Mouse (Mus musculus) testis, adult 2 months (tissue): ENCODE results near the gene Ggt1. TPM values are rescaled to one million over a fixed set of nuclear protein-coding genes. Genes with fewer than 3 reads are reported as not detected.
A peak's percentile ranks its signal among the peaks of the same experiment; 100 is the strongest.
"Not testable (repeated sequence)": the region's sequence is repeated elsewhere in the genome, so short reads cannot be mapped to it uniquely, and the experiment has no call there.

Source experiments
- H3K27ac ChIP-seq: fragments of 200-500 bp; 2 replicates; pipeline ENCODE4 v1.5.1; 2012; ENCODE audit warnings: low read depth, low read length; ENCODE audit not compliant: control insufficient read depth, insufficient read depth
- H3K27me3 ChIP-seq: fragments of 200-500 bp; 2 replicates; pipeline ENCODE4 v1.6.1; 2012; ENCODE audit warnings: mild to moderate bottlenecking, low read length, moderate library complexity; ENCODE audit not compliant: control insufficient read depth, insufficient read depth
- H3K36me3 ChIP-seq: fragments of 200-500 bp; 2 replicates; pipeline ENCODE4 v1.6.1; 2012; ENCODE audit warnings: mild to moderate bottlenecking, low read length; ENCODE audit not compliant: control insufficient read depth, insufficient read depth
- H3K4me1 ChIP-seq: fragments of 200-500 bp; 2 replicates; pipeline ENCODE4 v1.6.1; 2012; ENCODE audit warnings: low read length; ENCODE audit not compliant: control insufficient read depth, insufficient read depth
- H3K4me3 ChIP-seq: fragments of 200-500 bp; 2 replicates; pipeline ENCODE4 v1.5.1; 2012; ENCODE audit warnings: low read depth, mild to moderate bottlenecking, low read length, moderate library complexity, mixed read lengths; ENCODE audit not compliant: control insufficient read depth
- CTCF ChIP-seq: fragments of 200-500 bp; IDR thresholded peaks from 2 replicates; pipeline ENCODE4 v1.5.1; 2012; ENCODE audit warnings: low read depth, mild to moderate bottlenecking, inconsistent platforms, low read length, moderate library complexity; ENCODE audit not compliant: control insufficient read depth, insufficient read depth, insufficient replicate concordance
- POLR2A ChIP-seq: fragments of 200-500 bp; IDR thresholded peaks from 2 replicates; pipeline ENCODE4 v1.6.1; 2012; ENCODE audit warnings: low read depth, mild to moderate bottlenecking, inconsistent platforms, low read length, moderate library complexity; ENCODE audit not compliant: control insufficient read depth
- polyA plus RNA-seq: library from polyadenylated mRNA; depleted of rRNA; stranded (reverse); fragments of >200 nt; gene quantifications from 2 replicates; pipeline ENCODE4 v1.2.3, GENCODE M21; 2012

Ggt1 gene
- polyA plus RNA-seq, 1 experiment, result 1.6 TPM

- Histone ChIP-seq H3K36me3 (peaks cover 2% of the 10 kb centered on the region), H3K27me3 (no peaks in the 10 kb centered on the region), H3K4me3 (peak overlapping the region; percentile 95), H3K27ac (peak overlapping the region; percentile 95), H3K4me1 (peaks cover 10% of the 10 kb centered on the region)
- TF ChIP-seq CTCF, result no peak
- no peak for TF ChIP-seq POLR2A
Measured at GRCm38 (mm10) chr10:75516038-75516723, 45.2 kb upstream of the Ggt1 start.

- Histone ChIP-seq H3K27ac (peak overlapping the region; percentile 95), H3K4me1 (peaks cover 10% of the 10 kb centered on the region)
- TF ChIP-seq POLR2A (no peak), CTCF (no peak)
Measured at GRCm38 (mm10) chr10:75516724-75517072, 44.7 kb upstream of the Ggt1 start.

DNA sequence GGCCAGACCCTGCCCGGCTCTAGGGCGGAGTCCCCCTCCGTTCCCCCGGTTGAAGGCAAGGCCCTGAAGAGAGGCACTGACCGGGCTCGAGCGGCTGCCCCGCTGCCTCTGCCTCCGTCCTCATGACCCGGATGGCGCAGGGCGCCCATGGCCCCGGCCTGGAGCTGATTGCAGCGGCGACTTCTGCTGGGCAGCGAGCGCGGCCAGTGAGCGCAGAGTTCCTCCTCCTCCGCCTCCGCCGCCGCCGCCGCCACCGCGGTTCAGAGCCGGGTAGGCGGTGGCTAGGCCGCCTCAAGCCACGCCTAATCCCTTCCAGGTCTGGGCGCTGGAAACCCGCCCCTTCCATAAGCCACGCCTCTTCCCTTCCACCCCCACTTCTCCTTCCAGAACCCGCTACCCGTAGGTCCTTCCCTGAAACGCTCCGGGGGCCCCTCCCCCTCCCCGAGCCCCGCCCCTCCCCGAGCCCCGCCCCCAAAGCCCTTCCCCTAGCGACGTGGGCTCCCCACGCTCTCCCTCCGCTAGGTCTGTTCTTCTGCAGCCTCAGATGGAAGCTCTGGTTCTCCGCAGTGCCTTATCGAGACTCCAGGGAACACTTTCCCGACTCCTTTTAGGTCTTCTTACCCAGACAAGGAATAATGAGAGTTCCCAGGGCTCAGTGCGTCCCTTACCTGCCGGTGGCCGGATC is 44.2 kb upstream of the Ggt1 start, which contains the start of gene Snrpd3:
TSS of gene Snrpd3 (plus strand) at position 479 of the 685 bp plus-strand sequence.
- H3K36me3 ChIP-seq, result peaks cover 2% of the 10 kb centered on the region
- peak within 1 kb of the TSS; percentile 95 for H3K4me3 ChIP-seq
- TF ChIP-seq CTCF, result no peak
- TF ChIP-seq POLR2A, result peak; percentile 52
- no peaks in the 10 kb centered on the region for H3K27me3 ChIP-seq
- peaks cover 10% of the 10 kb centered on the region for H3K4me1 ChIP-seq
- peak within 1 kb of the TSS; percentile 98 for H3K27ac ChIP-seq

More at GRCm38 (mm10) chr10:75516724-75517072, 44.7 kb upstream of the Ggt1 start:
- H3K27me3 ChIP-seq, result no peaks in the 10 kb centered on the region
- peaks cover 2% of the 10 kb centered on the region for H3K36me3 ChIP-seq
- peak overlapping the region; percentile 95 for H3K4me3 ChIP-seq

DNA sequence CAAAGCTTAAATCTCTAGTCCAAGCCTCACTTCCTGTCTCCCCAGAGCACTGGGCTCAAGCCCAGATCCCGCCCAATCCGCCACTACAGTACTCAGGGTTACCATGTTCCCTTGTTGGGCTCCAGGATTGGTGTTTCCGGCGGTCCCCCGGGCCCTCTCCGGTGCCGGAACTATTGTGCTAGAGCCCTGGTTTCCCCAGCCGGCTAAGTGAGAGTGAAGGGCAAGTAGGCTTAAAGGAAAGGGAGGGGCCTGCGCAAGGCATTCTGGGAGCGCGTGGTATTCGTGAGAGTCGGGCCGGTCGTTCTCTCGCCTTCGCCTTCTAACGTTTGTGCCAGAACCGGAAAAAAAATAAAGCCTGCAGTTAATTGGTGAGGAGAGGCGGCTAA is 43.7 kb upstream of the Ggt1 start, which contains the start of gene Gucd1:
TSS of gene Gucd1 (minus strand) at position 215 of the 386 bp plus-strand sequence.
- TF ChIP-seq POLR2A, result peak; percentile 91
- TF ChIP-seq CTCF, result no peak
- Histone ChIP-seq H3K4me1 (peaks cover 10% of the 10 kb centered on the region), H3K36me3 (peaks cover 2% of the 10 kb centered on the region), H3K27me3 (no peaks in the 10 kb centered on the region), H3K4me3 (peak within 1 kb of the TSS; percentile 95), H3K27ac (peak within 1 kb of the TSS; percentile 98)

- H3K27ac ChIP-seq, result no peak overlapping the region
- TF ChIP-seq POLR2A (no peak), CTCF (no peak)
- peaks cover 2% of the 10 kb centered on the region for H3K36me3 ChIP-seq
- no peak overlapping the region for H3K4me3 ChIP-seq
- no peaks in the 10 kb centered on the region for H3K27me3 ChIP-seq
- H3K4me1 ChIP-seq, result peaks cover 10% of the 10 kb centered on the region
Measured at GRCm38 (mm10) chr10:75520581-75520980, 40.8 kb upstream of the Ggt1 start.

- Histone ChIP-seq H3K27ac (no peak overlapping the region), H3K4me1 (peaks cover 2% of the 10 kb centered on the region), H3K27me3 (no peaks in the 10 kb centered on the region), H3K36me3 (peaks cover 2% of the 10 kb centered on the region), H3K4me3 (no peak overlapping the region)
- TF ChIP-seq CTCF, result no peak
- TF ChIP-seq POLR2A, result no peak
Measured at GRCm38 (mm10) chr10:75521643-75522042, 39.8 kb upstream of the Ggt1 start.

DNA sequence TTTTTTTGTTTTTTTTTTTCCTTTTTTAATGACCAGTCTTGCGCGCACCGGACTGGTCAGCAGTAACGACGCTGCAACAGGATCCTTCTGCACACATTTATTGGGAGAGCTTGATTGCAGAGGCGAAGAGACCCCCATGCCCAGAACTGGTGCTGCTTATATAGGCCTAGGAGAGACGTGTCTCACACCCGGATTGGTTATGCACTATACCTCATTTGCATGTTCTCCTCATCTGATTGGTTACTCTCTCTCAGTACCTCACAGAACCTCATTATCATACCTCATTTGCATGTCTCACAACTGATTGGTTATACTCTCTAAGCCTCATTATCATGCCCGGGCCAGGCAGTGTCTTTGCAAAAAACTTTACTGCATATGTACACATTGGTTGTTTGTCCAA is 36.0 kb upstream of the Ggt1 start:
- not testable (repeated sequence) for H3K36me3 ChIP-seq, H3K4me1 ChIP-seq, H3K27me3 ChIP-seq, H3K27ac ChIP-seq, H3K4me3 ChIP-seq
